Mouse (Mus musculus) small intestine, adult 2 months (tissue): ENCODE results near the gene 4930519G04Rik.

Experiments
- CTCF ChIP-seq: fragments of 200-500 bp; IDR thresholded peaks from 2 replicates; pipeline ENCODE4 v1.5.1; 2012; ENCODE audit warnings: low read depth, mild to moderate bottlenecking, control low read depth, inconsistent platforms, low read length, moderate library complexity, mixed read lengths; ENCODE audit not compliant: insufficient replicate concordance, insufficient read length; ENCODE audit errors: extremely low read depth
- POLR2A ChIP-seq: fragments of 200-500 bp; IDR thresholded peaks from 2 replicates; pipeline ENCODE4 v1.6.1; 2012; ENCODE audit warnings: low read depth, mild to moderate bottlenecking, control low read depth, inconsistent platforms, low read length, moderate library complexity

DNA sequence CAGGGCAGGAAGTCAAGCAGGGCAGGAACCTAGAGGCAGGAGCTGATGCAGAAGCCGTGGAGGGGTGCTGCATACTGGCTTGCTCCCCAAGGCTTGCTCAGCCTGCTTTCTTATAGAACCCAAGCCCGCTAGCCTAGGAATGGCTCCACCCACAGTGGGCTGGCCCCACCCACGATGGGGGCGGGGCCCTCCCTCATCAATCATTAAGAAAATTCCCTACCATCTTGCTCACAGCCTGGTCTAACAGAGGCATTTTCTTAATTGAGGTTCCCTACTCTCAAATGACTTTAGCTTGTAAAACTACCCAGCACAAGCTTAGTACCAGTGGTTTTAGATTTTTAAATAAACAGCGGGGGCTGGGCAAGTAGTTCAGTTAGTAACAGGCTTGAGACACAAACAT, 78.2 kb downstream of the 4930519G04Rik start:
- TF ChIP-seq POLR2A (no peak), CTCF (no peak)
